ENCODE assay signal across 8 mouse cellular contexts in genomic region chr13:13481033-13481432, GRCm38 (mm10). TPM values are rescaled to one million over a fixed set of nuclear protein-coding genes. Genes with fewer than 3 reads are reported as not detected.
A peak's percentile ranks its signal among the peaks of the same experiment; 100 is the strongest.
DNase-seq lines count a peak whose midpoint lies in the region; ATAC-seq lines count a peak whose summit lies in the region.

No protein-coding gene starts in this region.

- peaks cover 41% of the 10 kb centered on the region for H3K36me3 ChIP-seq in lung, embryonic 15.5 days
- peaks cover 12% of the 10 kb centered on the region; the same call in 1 of the 2 replicates for H3K36me3 ChIP-seq in stomach, embryonic 15.5 days

- peak overlapping the region; percentile 24; the same call in 1 of the 2 replicates for H3K27ac ChIP-seq in lung, embryonic 15.5 days
- H3K27ac ChIP-seq in stomach, embryonic 15.5 days: peak overlapping the region; percentile 32; the same call in 1 of the 2 replicates

- DNase-seq in adrenal gland, postnatal 14 days: peak; percentile 36
- DNase-seq in adrenal gland, adult (ENCODE audit: inconsistent age in 2 of 2, low spot score in 1 of 2): no peak
- peak; percentile 58 for DNase-seq in urinary bladder, postnatal 14 days (ENCODE audit: low spot score)
- no peak for DNase-seq in urinary bladder, postnatal 10 days (ENCODE audit: low spot score)
- peak; percentile 76 for DNase-seq in heart, postnatal 4 days
- DNase-seq in yolk sac, embryonic 10.5 days (ENCODE audit: low spot score): no peak

- peak; percentile 90 for ATAC-seq in lung, embryonic 15.5 days (ENCODE audit: borderline replicate concordance, extremely low read depth, low FRiP score, low TSS enrichment)
- peak; percentile 70; the same call in 1 of the 2 replicates for ATAC-seq in stomach, embryonic 15.5 days (ENCODE audit: insufficient read depth, low FRiP score, low read depth)

- no peak overlapping the region for H3K4me2 ChIP-seq in lung, embryonic 15.5 days
- no peak overlapping the region for H3K4me2 ChIP-seq in stomach, embryonic 15.5 days

- H3K27me3 ChIP-seq in lung, embryonic 15.5 days: no peaks in the 10 kb centered on the region
- H3K27me3 ChIP-seq in stomach, embryonic 15.5 days (replicated peaks): no peaks in the 10 kb centered on the region

- H3K4me1 ChIP-seq in lung, embryonic 15.5 days: peaks cover 14% of the 10 kb centered on the region; the same call in 1 of the 2 replicates
- H3K4me1 ChIP-seq in stomach, embryonic 15.5 days: no peaks in the 10 kb centered on the region

- H3K9ac ChIP-seq in lung, embryonic 15.5 days: no peak overlapping the region
- H3K9ac ChIP-seq in stomach, embryonic 15.5 days: no peak overlapping the region

- no peak overlapping the region for H3K4me3 ChIP-seq in lung, embryonic 15.5 days
- H3K4me3 ChIP-seq in stomach, embryonic 15.5 days (replicated peaks): no peak overlapping the region

- 40% methylated on average over 5 of the region's 5 CpGs for WGBS in lung, embryonic 15.5 days
- WGBS in stomach, embryonic 15.5 days: 46% methylated on average over 5 of the region's 5 CpGs

- H3K9me3 ChIP-seq in lung, embryonic 15.5 days: no peaks in the 10 kb centered on the region
- no peaks in the 10 kb centered on the region for H3K9me3 ChIP-seq in stomach, embryonic 15.5 days

RNA-seq across cellular contexts. Expression of gene Nid1, which starts 43.7 kb away (rescaled TPM):
- 146 and 157 TPM in 2 replicates for total RNA-seq in adrenal gland, postnatal 14 days (2021)
- total RNA-seq in heart, postnatal 4 days (2021): 100 to 1,000 TPM; 162 to 168 TPM
- polyA plus RNA-seq in lung, embryonic 15.5 days (2015; fragmentation: Nextera tagmentation; extraction: Ambion mirVana): 134 and 135 TPM in 2 replicates
- polyA plus RNA-seq in stomach, embryonic 15.5 days (2015; fragmentation: Nextera tagmentation; extraction: Ambion mirVana): 74.2 and 83.5 TPM in 2 replicates

Comparison
In these comparisons a context has a peak if more than half of its experiments do, and no peak if none do; other contexts are left out.
1. DNase-seq: peak in adrenal gland, postnatal 14 days (single experiment), urinary bladder, postnatal 14 days (single experiment) and heart, postnatal 4 days (single experiment); none in adrenal gland, adult (0 of 2), urinary bladder, postnatal 10 days (single experiment) and yolk sac, embryonic 10.5 days (single experiment).